Mouse (Mus musculus) limb, embryonic 14.5 days (tissue): Measurements from ENCODE around the gene Olfr441. TPM values are rescaled to one million over a fixed set of nuclear protein-coding genes. Genes with fewer than 3 reads are reported as not detected.
"Not testable (repeated sequence)": the region's sequence is repeated elsewhere in the genome, so short reads cannot be mapped to it uniquely, and the experiment has no call there.

Source experiments
- ATAC-seq: fragments of 200-750 bp; cut with Nextera tagmentation; 2 replicates; pipeline ENCODE4 v1.8.0; 2017; ENCODE audit warnings: low read depth, moderate number of reproducible peaks, moderate TSS enrichment; ENCODE audit not compliant: low FRiP score
- DNase-seq: peaks from one replicate; pipeline ENCODE4 v3.0.0-alpha.2; 2015; ENCODE audit warnings: low spot score
- H3K27ac ChIP-seq: fragments of 300-500 bp; sonication (generic); replicated peaks from 2 replicates; pipeline ENCODE4 v1.5.1; 2014; ENCODE audit warnings: low read depth, mild to moderate bottlenecking, low read length, moderate library complexity, mixed read lengths
- H3K27me3 ChIP-seq: fragments of 300-500 bp; sonication (generic); 2 replicates; pipeline ENCODE4 v1.6.1; 2014; ENCODE audit warnings: low read length, mixed read lengths; ENCODE audit not compliant: control insufficient read depth, insufficient read depth
- H3K36me3 ChIP-seq: fragments of 300-500 bp; sonication (generic); 2 replicates; pipeline ENCODE4 v1.6.1; 2014; ENCODE audit warnings: mild to moderate bottlenecking, low read length, moderate library complexity, mixed read lengths; ENCODE audit not compliant: control insufficient read depth, insufficient read depth
- H3K4me1 ChIP-seq: fragments of 300-500 bp; sonication (generic); 2 replicates; pipeline ENCODE4 v1.6.1; 2014; ENCODE audit warnings: antibody characterized with exemption, low read length, mixed read lengths; ENCODE audit not compliant: control insufficient read depth, insufficient read depth
- H3K4me2 ChIP-seq: fragments of 300-500 bp; sonication (generic); replicated peaks from 2 replicates; pipeline ENCODE4 v1.6.1; 2014; ENCODE audit warnings: low read depth, mild to moderate bottlenecking, low read length, moderate library complexity; ENCODE audit not compliant: severe bottlenecking
- H3K4me3 ChIP-seq: fragments of 300-500 bp; sonication (generic); replicated peaks from 2 replicates; pipeline ENCODE4 v1.5.1; 2014; ENCODE audit warnings: low read length
- H3K9ac ChIP-seq: fragments of 300-500 bp; sonication (generic); 2 replicates; pipeline ENCODE4 v1.6.1; 2014; ENCODE audit warnings: mild to moderate bottlenecking, low read depth, low read length, moderate library complexity; ENCODE audit not compliant: severe bottlenecking
- H3K9me3 ChIP-seq: fragments of 300-500 bp; sonication (generic); 2 replicates; pipeline ENCODE4 v1.6.1; 2016; ENCODE audit warnings: low read length; ENCODE audit not compliant: control insufficient read depth
- POLR2A ChIP-seq: fragments of 200-500 bp; IDR thresholded peaks from 2 replicates; pipeline ENCODE4 v1.8.0; 2012; ENCODE audit warnings: inconsistent platforms, mild to moderate bottlenecking, moderate library complexity, borderline replicate concordance; ENCODE audit not compliant: insufficient read depth, insufficient read length; ENCODE audit errors: extremely low read depth
- WGBS: fragments of 180-500 bp; shearing (Covaris S2); extraction: QIAGEN DNeasy Blood & Tissue Kit; methylation state at CpG from one replicate; pipeline ENCODE4 v1.1.7; 2014; 5-methylcytosine and 5-hydroxymethylcytosine counted together
- polyA plus RNA-seq, 2 experiments: library from polyadenylated mRNA; depleted of rRNA in 1 of 2; stranded (reverse) in 1 of 2; unstranded in 1 of 2; fragments of >200 nt; fragmentation: Nextera tagmentation in 1 of 2; extraction: Ambion mirVana in 1 of 2; gene quantifications; 2 replicates each; pipeline versions ENCODE4 v1.2.1 to v1.2.3; 2012 to 2014

Olfr441 gene
- polyA plus RNA-seq (2012; rRNA removed) (not detected in 2 replicates), polyA plus RNA-seq (2014; fragmentation: Nextera tagmentation; extraction: Ambion mirVana) (not detected in 2 replicates)

DNA sequence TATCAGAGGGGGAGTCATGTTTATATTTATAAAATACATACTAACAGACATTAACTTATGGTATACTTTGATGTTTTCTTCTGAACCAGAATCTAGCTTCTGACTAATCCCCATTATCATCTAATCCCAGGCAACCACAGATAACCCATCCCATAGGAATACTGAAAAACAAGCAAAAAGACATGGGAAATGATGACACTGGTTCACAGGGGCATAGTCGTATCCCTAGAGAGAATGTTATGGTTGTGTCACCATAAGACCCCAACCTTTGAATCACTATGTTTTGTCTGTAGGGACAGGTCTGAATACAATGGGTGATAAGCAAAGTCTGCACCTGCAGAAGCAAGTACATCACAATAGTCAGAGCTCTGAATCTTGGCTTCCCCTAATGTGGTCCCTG lies at the start of gene Olfr441:
Olfr441 (plus strand) TSS at position 301 of the 400 bp plus-strand sequence.
- 83% methylated on average over 1 of the region's 1 CpGs for WGBS
- not testable (repeated sequence) for H3K27ac ChIP-seq, H3K9me3 ChIP-seq, H3K27me3 ChIP-seq, H3K4me3 ChIP-seq, H3K4me2 ChIP-seq, H3K9ac ChIP-seq, DNase-seq, H3K36me3 ChIP-seq, H3K4me1 ChIP-seq, ATAC-seq

DNA sequence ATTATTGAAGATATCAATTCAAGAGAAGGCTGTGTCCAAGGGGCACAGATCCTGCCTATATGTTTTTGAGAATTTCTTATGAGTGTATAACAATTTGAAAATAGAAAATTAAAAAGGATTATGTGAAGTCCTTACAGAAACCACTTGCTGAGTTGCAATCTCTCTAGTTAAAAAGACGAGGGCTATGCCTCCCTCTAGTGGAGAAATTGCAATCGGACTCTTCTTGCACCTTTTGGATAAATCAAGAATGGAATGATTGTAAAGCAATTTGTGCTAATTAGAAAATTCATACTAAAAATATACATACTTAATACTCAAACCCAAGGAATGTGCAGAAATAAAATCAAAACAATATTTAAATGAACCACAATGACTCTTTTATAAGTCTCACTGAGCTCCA lies 27.4 kb upstream of the Olfr441 start:
- no peaks in the 10 kb centered on the region for H3K27me3 ChIP-seq

GRCm38 (mm10) chr6:43081405-43081804 lies 24.8 kb upstream of the Olfr441 start:
- not testable (repeated sequence) for H3K9me3 ChIP-seq, H3K27ac ChIP-seq, DNase-seq, ATAC-seq, H3K27me3 ChIP-seq, H3K4me2 ChIP-seq, H3K4me1 ChIP-seq, H3K36me3 ChIP-seq, H3K4me3 ChIP-seq, H3K9ac ChIP-seq

More for the DNA sequence above, 27.4 kb upstream of the Olfr441 start:
- 11% methylated on average over 2 of the region's 2 CpGs for WGBS
- H3K4me3 ChIP-seq: no peak overlapping the region
- no peaks in the 10 kb centered on the region for H3K36me3 ChIP-seq
- no peak overlapping the region for H3K9ac ChIP-seq
- ATAC-seq: no peak
- no peak for TF ChIP-seq POLR2A
- no peaks in the 10 kb centered on the region for H3K9me3 ChIP-seq
- no peak for DNase-seq
- H3K4me1 ChIP-seq: no peaks in the 10 kb centered on the region
- H3K4me2 ChIP-seq: no peak overlapping the region
- no peak overlapping the region for H3K27ac ChIP-seq

GRCm38 (mm10) chr6:43146267-43146666 lies 40.1 kb downstream of the Olfr441 start, which contains the start of gene Olfr237-ps1:
TSS of gene Olfr237-ps1 (plus strand) at chr6:43146567.
- not testable (repeated sequence) for ATAC-seq, H3K36me3 ChIP-seq, H3K4me2 ChIP-seq, DNase-seq, H3K4me3 ChIP-seq, H3K4me1 ChIP-seq, H3K9me3 ChIP-seq, H3K9ac ChIP-seq, H3K27me3 ChIP-seq, H3K27ac ChIP-seq
- 83% methylated on average over 2 of the region's 2 CpGs for WGBS

GRCm38 (mm10) chr6:43159502-43159901 lies 53.3 kb downstream of the Olfr441 start:
- Histone ChIP-seq H3K4me1 (no peaks in the 10 kb centered on the region), H3K27ac (no peak overlapping the region), H3K9me3 (no peaks in the 10 kb centered on the region), H3K36me3 (no peaks in the 10 kb centered on the region), H3K4me3 (no peak overlapping the region), H3K27me3 (no peaks in the 10 kb centered on the region), H3K4me2 (no peak overlapping the region), H3K9ac (no peak overlapping the region)
- WGBS: 54% methylated on average over 1 of the region's 1 CpGs
- DNase-seq (no peak), ATAC-seq (no peak)
- TF ChIP-seq POLR2A: no peak

- H3K27ac ChIP-seq: no peak within 1 kb of the TSS
- no peaks in the 10 kb centered on the region for H3K36me3 ChIP-seq
- H3K9me3 ChIP-seq: no peaks in the 10 kb centered on the region
- H3K4me2 ChIP-seq: no peak within 1 kb of the TSS
- no peak within 1 kb of the TSS for H3K4me3 ChIP-seq
- ATAC-seq (no peak), DNase-seq (no peak)
- 70% methylated on average over 3 of the region's 3 CpGs for WGBS
- no peaks in the 10 kb centered on the region for H3K27me3 ChIP-seq
- H3K9ac ChIP-seq: no peak within 1 kb of the TSS
- no peaks in the 10 kb centered on the region for H3K4me1 ChIP-seq
- no peak for TF ChIP-seq POLR2A
These were observed 56.8 kb downstream of the Olfr441 start, which contains the start of gene Olfr437 for GRCm38 (mm10) chr6:43162982-43163381. TSS of gene Olfr437 (plus strand) at chr6:43163282.
